Mouse (Mus musculus) kidney, adult 8-10 months (tissue): ENCODE data around the gene Chmp3.

Experiments used
- DNase-seq, 2 experiments: peaks; one replicate each; pipeline ENCODE4 v3.0.0; 2022

The Chmp3 gene

DNA sequence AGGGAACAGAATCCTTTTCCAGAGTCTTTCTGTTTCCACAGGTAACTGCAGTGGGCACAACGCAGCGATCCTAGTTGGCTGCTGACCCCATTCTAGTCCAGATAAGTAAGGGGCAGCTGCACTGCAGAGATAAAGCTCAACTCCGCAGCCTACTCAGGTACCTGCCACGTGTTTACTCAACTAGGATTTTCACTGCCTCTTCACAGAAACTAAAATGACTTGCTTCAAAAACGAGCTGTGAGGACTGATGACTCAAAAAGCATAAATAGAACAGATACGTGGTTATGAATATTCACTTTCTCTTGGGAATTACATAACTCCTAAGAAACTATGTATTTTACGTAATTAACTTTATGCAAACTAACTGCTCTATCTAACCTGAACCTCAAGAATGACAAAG lies 66.4 kb downstream of the Chmp3 start:
- DNase-seq, result no peak

DNA sequence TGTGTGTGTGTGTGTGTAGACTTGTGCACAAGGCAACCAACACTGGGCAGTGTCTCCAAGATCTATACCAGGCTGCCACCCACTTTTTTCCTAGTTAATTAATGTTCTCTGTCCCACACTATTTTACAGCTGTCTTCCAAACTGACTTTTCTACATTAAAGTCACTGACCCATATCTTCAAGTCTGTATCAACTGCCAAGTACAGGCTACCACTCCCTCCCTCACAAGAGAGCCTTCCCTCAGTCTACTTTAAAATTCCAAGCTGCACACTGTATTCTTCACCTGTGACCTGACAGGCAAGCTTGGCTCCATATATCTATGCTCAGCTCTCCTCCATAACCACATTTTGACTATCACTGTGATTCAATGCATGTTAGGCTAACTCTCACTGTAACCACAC lies 69.6 kb downstream of the Chmp3 start:
- DNase-seq, result peak in 1 of 2 experiments; percentile 13

DNA sequence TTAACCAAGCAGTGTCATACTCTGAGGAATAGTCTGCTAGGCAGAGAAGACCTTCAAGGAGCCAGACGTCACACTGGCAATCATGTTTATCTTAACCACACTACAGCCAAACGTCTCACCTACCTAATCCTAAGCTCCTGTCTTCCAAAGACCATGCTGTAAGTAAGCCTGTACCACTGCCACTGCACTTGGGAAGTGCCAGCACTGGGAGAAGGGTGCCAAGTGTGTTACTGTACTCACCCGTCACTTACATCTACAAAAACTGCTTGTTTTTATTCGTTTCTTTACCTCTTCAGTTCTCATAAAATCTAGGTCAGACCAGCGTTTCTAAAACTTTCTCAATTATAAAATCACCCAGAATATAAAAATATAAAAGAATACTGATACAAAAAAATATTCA lies 73.4 kb downstream of the Chmp3 start:
- DNase-seq, result no peak

DNA sequence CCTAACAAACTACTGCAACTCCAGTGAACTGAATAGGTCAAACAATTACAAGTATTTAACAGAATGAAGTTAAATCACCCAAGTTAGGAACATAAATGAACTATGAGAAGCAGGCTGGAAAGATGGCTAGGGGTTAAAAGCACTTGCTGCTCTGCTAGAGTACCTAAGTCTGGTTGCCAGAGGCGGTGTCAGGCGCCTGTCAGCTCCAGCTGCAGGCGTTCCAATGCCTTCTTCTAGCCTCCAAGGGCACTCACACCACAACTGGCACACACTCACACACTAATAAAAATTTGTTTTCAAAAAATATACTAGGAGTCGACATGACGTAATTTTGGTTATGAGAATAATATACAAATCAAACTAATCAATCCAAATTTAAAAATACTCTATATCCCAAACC lies 78.0 kb downstream of the Chmp3 start:
- no peak for DNase-seq

DNA sequence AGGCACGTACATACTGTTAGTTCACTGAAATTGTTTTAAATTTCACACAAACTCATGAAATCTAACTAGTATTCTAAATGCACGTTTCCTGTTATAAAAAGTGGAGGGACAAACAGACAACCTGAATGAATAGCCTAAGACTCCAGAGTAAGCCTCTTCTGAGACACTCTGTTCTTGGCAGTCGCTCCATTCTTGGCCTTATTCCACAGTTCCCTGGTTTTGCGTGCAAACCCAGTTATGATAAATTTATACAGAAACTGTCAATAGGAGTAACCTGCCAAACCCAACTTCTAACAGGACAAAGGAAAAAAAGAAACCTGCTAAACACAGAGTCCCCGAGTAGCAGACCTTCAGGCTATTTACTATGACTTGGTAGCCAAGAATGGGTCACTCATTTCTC lies 78.4 kb downstream of the Chmp3 start:
- no peak for DNase-seq

DNA sequence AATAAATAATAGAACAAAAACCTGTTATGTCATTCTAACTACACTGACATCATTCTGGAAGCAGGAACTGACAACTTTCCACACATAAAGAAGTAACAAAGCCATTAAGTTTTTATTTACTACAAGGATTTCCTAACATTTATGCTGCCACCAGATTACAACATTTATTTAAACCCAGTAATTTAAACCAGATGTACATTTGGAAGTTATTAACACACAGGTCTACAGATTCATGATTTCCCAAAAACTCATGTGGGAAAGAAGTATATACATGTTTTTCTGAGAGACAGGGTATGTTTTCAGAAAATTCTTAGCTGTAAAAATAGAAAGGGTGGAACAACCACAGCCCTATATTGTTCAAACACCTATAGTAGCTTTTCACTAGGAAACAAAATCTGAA lies 81.1 kb downstream of the Chmp3 start:
- no peak for DNase-seq

DNA sequence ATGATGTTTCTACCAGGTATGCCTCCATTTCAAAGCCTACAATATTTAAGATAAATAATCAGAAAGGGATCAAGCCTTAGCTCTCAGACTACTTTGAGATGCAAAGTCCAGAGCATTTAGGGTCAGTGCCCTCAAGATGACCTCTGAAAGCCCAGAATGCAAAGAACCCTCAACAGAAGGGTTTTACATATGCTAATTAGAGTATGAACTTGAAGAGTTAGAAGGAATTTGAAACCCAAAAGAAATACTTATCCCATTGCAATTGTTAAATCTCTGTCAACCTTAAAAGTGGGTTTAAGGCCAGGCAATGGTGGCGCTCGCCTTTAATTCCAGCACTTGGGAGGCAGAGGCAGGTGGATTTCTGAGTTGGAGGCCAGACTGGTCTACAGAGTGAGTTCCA lies 82.4 kb downstream of the Chmp3 start:
- no peak for DNase-seq

DNA sequence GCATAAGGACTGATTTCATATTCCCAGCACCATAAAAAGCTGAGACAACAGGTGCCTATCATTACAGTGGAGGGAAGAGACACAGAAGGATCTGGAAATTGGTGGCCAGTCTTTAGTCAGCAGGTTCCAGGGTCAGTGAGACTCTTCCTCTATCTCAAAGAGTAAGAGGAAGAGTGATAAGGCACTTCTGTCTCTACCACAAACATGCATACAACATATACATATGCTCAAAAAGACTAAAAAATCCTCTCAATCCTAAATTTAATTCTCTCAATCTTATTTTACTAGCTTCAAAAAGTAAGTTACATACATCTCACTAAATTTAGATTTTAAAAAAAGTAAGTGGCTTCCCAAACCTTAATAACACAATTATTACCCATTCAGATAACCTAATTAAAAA lies 83.7 kb downstream of the Chmp3 start:
- DNase-seq, result no peak

DNA sequence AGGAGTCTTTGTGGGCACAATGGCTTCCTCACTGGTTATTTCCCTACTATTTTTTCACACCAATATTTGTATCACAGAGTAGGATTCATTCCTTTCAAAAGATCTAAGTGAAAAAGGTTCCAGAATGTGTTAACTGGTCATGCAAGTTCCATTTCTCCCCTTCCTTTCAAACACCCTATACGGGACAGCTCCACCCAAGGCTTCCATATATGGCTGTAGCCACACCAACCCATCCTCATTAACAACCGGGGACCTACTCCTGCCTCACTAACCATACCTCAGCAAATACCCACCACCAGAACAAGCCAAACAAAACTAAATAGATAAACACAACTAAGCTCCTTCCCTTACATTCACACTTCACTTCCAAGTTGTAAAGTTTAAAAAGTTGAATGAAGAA lies 87.6 kb downstream of the Chmp3 start:
- DNase-seq, result no peak

DNA sequence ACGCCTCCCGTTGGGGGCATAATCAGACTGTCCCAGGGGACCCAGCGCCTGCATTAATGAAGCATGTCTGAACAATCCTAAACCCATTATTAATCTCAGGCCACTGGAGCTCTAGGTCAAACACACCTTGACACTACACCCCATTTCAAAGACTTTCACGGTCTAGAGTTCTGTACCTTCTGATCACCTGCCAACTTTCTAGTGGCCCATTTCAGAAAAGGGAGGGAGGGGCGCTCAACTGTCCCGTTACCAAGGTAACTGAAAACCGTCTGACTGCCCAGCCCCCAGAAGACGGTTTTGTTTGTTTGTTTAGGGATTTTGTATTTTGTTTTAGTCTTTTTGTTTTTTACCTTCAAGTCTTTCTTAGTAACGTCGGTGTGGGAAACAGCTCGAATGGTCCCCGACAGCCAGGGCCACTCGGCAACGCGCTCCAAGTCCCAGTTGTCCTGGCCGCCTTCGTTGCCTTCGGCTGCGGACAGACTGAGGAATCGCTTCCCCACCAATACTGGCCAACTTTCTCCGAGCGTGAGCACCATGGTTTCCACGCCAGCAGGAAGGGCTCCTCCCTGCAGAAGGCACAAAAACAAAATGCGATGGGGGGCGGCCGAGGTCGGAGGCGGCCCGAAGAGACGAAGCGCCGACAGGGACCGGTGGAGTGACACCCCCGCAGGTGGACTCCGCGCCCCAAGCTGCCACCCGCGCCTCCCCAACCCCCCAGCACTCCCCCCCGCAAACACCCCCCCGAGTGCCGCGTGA lies 88.3 kb downstream of the Chmp3 start:
- DNase-seq, result peak; percentile 29 to 37
